Mouse (Mus musculus): Measurements from ENCODE around the gene Zfp217. TPM values are rescaled to one million over a fixed set of nuclear protein-coding genes. Genes with fewer than 3 reads are reported as not detected.

Gene Zfp217
- total and polyA plus RNA-seq, 3 experiments: 5.3 to 12.1 (median 10.0) TPM

- TF ChIP-seq MYC (IDR thresholded peaks at IDR 0.05; ENCODE audit: low read depth, low read length): peak; percentile 15; the same call in 1 of the 2 replicates
- TF ChIP-seq ETS1 (conservative IDR thresholded peaks at IDR 0.05; ENCODE audit: low read depth, low read length): no peak; the same call in 1 of the 2 replicates
- TF ChIP-seq CHD1 (IDR thresholded peaks at IDR 0.05; ENCODE audit: low read depth, low read length): peak; percentile 65; the same call in 1 of the 2 replicates
- peak; percentile 59 for TF ChIP-seq HCFC1 (IDR thresholded peaks at IDR 0.05; ENCODE audit: low read depth, low read length)
- TF ChIP-seq MEF2A (IDR thresholded peaks at IDR 0.05; ENCODE audit: borderline replicate concordance, low read depth, low read length): peak; percentile 47; the same call in 1 of the 2 replicates
- no peak for TF ChIP-seq MAFK (IDR thresholded peaks at IDR 0.05; ENCODE audit: insufficient replicate concordance, low read length)
- TF ChIP-seq PAX5 (IDR thresholded peaks at IDR 0.05; ENCODE audit: low read length): no peak
These were observed 15.9 kb downstream of the Zfp217 start (continued) for GRCm38 (mm10) chr2:170131981-170132460.

DNA sequence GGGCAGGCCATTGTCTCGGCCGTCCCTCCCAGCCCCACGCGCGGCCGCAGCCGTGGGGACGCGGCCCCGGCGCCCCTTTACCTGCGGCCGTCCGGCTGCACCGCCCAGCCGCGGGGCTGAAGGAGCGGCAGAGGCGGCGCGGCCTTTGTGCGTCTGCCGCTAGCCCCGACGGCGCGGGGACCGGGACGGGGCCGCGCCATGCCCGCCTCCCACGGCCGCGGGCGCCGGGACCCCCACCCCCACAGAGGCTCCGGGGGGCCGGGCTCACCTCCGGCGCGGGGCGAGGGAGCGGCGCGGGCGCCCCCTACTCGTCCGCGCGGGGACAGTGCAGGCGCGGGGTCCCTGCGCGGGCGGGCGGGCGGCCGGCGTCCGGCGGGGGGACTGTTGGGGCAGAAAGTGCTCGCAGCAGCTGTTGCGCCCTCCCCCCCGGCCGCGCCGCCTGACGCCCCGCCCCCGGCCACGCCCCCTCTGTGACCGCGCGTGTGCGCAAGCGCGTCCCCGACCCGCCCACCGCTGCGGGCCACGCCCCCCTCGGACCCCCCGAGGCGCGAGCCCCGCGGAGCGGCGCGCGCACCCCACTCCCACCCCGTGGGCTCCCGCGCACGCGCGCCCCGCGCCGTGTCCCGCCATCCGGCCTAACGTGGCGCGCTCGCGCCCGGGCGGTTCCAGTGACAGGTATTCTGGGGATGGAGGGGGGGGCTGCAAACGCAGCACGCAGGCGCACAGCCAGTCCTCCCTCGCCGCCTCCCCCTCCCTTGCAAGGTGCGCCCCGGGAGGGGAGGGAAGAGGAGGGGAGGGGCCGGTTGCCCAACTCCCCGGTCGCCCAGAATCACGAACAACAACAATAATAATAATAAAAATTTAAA is 16.9 kb downstream of the Zfp217 start:
- Histone ChIP-seq H3K79me2 (replicated peaks; ENCODE audit: control insufficient read depth, extremely low read depth, insufficient read depth, poor library complexity, severe bottlenecking) (peaks cover 28% of the 10 kb centered on the region), H3K4me1 (ENCODE audit: control insufficient read depth in 1 of 2, insufficient read depth in 2 of 2) (peaks cover 13 to 36% of the 10 kb centered on the region in 2 experiments), H3K9me3 (replicated peaks; ENCODE audit: low read length) (no peaks in the 10 kb centered on the region), H3K27me3 (replicated peaks) (no peaks in the 10 kb centered on the region), H3K27ac (ENCODE audit: insufficient read depth, low read depth) (peak overlapping the region; percentile 62), H3K9ac (ENCODE audit: insufficient read depth, low read depth) (peak overlapping the region; percentile 87), H3K4me3 (replicated peaks in 1 of 3; ENCODE audit: low read depth in 2 of 3, low read length in 2 of 3, poor library complexity in 1 of 3) (peak overlapping the region; percentile 78 to 97 (median 88)), H3K4me2 (ENCODE audit: insufficient read depth, low read depth, poor library complexity, severe bottlenecking) (peak overlapping the region; percentile 44; the same call in 1 of the 2 replicates), H3K36me3 (replicated peaks in 1 of 2; ENCODE audit: control insufficient read depth in 1 of 2, insufficient read depth in 1 of 2, low read length in 1 of 2) (peaks cover 0 to 3% of the 10 kb centered on the region in 2 experiments)
- DNase-seq (ENCODE audit: extremely low read depth): peak; percentile 86
- in situ Hi-C loops (cut with MboI; ENCODE audit: low pct_ligation_motif_present, low pct_unique_long_range_greater_than_20kb, low sequenced_read_pairs): no loop called here
- dilution Hi-C loops (cut with MboI; ENCODE audit: extremely low pct_ligation_motif_present, extremely low pct_unique_long_range_greater_than_20kb, low sequenced_read_pairs): no loop called here
- TF ChIP-seq NRF1 (IDR thresholded peaks at IDR 0.05; ENCODE audit: low read depth, low read length) (peak; percentile 89), MEF2A (IDR thresholded peaks at IDR 0.05; ENCODE audit: borderline replicate concordance, low read depth, low read length) (no peak), ELF1 (IDR thresholded peaks at IDR 0.05; ENCODE audit: low read depth, low read length) (peak; percentile 33; the same call in 1 of the 2 replicates), IRF4 (IDR thresholded peaks at IDR 0.05; ENCODE audit: low read depth, low read length) (peak; percentile 42; the same call in 1 of the 2 replicates), RAD21 (IDR thresholded peaks at IDR 0.05; ENCODE audit: low read depth, low read length) (no peak), TCF12 (IDR thresholded peaks at IDR 0.05; ENCODE audit: low read depth, low read length) (peak; percentile 8; the same call in 1 of the 2 replicates), MAZ (IDR thresholded peaks at IDR 0.05; ENCODE audit: low read depth, low read length) (peak; percentile 99), UBTF (IDR thresholded peaks at IDR 0.05; ENCODE audit: low read depth, low read length) (no peak), CTCF (conservative IDR thresholded peaks at IDR 0.05 in 1 of 2, IDR thresholded peaks at IDR 0.05 in 1 of 2; ENCODE audit: low read depth in 2 of 2, low read length in 2 of 2) (peak in 1 of 2 experiments; percentile 47; a peak in 2 of 4 replicates), SMC3 (IDR thresholded peaks at IDR 0.05; ENCODE audit: low read depth, low read length) (peak; percentile 9; the same call in 1 of the 2 replicates), BHLHE40 (IDR thresholded peaks at IDR 0.05; ENCODE audit: low read depth, low read length) (0 out of 2 replicates have a peak, but pooled peaks have one; percentile 25), CHD2 (IDR thresholded peaks at IDR 0.05; ENCODE audit: low read length) (peak; percentile 58)

All from CH12.LX (cell line).